Mouse (Mus musculus): ENCODE data around the gene Mark4.

Mark4 gene

DNA sequence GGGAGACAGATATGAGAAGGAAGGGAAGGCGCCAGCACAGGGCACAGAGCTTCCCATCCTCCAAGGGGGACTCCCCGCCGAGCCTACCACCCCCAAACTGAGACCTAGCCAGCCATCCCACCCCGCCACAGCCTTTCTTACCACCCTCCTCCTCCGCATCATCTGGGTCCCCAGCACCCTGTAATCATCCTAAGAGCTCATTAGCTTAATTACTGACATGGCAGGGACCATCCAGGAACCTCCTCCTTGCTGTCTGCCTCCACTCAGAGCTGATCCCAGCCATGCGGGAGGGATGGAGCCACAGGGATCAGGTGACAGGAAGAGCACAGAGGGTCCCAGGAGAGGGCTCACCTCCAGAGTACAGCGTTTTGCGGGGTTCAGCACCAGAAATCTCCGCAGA is 21.6 kb downstream of the Mark4 start:
- DNase-seq (ENCODE audit: low spot score in 2 of 2): no peak

GRCm38 (mm10) chr7:19436276-19436675 is 22.3 kb downstream of the Mark4 start:
- no peak for DNase-seq (ENCODE audit: low spot score in 2 of 2)

DNA sequence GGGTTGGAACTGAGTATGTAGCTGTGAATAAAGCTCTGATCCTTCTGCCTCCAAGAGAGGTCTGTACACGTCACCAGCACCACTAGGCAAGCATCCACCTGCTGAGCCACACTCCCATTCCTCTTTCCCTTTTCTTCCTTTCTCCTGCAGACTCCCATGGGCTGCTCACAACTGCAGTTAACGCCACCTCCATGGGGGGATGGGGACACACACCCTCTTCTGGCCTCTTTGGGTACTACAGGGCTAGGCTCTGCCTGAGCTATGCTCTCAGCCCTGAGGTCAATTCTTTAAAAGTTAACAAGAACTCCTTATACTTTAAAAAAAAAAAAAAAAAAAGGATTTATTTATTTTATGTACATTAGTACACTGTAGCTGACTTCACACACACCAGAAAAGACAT is 26.1 kb downstream of the Mark4 start:
- DNase-seq (ENCODE audit: low spot score in 2 of 2): no peak

GRCm38 (mm10) chr7:19430402-19430801 is 28.2 kb downstream of the Mark4 start:
- DNase-seq (ENCODE audit: low spot score in 2 of 2): no peak

GRCm38 (mm10) chr7:19429726-19430125 is 28.9 kb downstream of the Mark4 start:
- no peak for DNase-seq (ENCODE audit: low spot score in 2 of 2)

GRCm38 (mm10) chr7:19427999-19428650 is 30.5 kb downstream of the Mark4 start:
- no peak for DNase-seq (ENCODE audit: low spot score in 2 of 2)

DNA sequence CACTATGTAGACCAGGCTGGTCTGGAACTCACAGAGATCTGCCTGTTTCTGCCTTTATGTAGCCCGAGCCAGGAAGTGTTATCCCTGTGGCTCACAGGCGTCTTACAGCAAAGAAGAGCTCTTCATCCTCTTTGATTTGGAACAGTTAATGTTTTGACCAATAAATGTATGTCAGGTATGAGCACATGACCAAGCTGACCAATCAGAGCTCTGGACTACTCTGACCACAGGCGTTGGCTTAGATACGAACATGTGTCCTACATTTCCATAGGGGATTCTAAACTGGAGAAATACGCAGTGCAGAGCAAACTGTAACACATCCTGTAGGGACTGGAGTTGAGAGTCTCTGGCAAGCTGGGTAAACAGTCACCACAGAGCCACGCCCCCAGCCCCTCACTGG is 31.7 kb downstream of the Mark4 start:
- DNase-seq (ENCODE audit: low spot score in 2 of 2): no peak

GRCm38 (mm10) chr7:19426349-19426748 is 32.3 kb downstream of the Mark4 start:
- no peak for DNase-seq (ENCODE audit: low spot score in 2 of 2)

- DNase-seq (ENCODE audit: low spot score in 2 of 2): no peak
Measured at GRCm38 (mm10) chr7:19424051-19424450, 34.6 kb downstream of the Mark4 start.

DNA sequence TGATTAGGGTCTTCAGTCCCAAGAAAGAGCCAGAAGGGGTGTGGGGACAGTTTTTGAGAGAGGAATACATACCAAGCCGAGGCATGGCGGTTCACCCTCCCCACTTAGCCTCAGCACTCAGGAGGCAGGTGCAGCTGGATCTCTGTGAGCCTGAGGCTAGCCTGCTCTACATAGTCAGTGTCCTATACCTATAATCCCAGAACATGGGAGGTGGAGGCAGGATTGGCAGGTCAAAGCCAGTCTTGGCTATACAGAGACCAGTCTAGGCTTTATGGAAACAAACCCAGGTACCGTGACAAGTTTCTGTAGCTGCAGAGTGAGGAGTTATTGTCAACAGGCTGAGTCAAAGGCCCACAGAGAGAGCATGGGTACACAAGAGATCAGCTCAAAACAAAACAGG is 35.5 kb downstream of the Mark4 start:
- no peak for DNase-seq (ENCODE audit: low spot score in 2 of 2)

DNA sequence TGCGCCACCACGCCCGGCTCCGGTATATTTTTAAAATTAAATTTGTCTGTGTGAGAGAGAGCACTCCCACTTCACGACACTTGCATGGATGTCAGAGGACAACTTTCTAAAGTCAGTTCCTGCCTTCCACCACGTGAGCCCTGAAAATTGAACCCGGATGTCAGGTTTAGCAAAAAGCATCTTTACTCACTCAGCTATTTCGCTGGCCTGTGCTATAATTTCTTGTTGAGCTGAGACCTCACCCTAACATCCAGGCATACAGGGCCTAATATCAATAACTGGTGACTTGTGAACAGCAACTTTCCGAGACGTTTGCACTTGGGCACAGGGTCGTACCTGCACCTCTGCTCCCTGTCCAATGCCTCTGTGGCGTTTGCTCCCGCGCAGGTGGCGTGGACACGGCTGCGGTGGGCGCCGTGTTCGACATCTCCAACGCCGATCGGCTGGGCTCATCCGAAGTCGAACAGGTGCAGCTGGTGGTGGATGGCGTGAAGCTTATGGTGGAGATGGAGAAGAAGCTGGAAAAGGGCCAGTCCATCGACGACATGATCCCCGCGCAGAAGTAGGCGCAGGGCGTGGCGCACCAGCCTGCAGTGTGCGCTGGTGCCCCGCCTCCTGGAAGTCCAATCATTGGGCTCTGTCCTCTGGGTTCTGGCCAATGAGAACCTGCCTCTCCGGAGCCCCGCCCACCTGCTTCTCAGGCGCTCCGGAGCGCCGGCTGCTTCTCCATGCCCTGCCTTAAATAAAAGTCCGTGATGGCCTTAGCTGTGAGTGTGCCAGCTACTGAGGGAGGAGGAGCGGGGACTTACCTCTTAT is 37.6 kb downstream of the Mark4 start:
- DNase-seq (ENCODE audit: low spot score in 2 of 2): peak; percentile 77 to 84

DNA sequence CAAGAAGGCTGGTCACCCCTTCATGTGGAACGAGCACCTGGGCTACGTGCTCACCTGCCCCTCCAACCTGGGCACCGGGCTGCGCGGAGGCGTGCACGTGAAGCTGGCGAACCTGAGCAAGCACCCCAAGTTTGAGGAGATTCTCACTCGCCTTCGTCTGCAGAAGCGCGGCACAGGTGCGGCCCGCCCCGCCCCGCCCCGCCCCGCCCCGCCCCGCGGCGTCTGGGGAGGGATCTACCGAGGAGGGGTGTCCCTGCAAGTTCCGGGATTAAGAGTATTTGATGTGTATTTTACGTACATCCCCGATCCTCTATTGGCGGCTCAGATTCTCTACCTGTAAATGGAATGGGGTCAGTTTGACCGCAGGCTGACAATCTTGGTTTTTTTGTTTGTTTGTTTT is 38.5 kb downstream of the Mark4 start:
- DNase-seq (ENCODE audit: low spot score in 2 of 2): no peak

DNA sequence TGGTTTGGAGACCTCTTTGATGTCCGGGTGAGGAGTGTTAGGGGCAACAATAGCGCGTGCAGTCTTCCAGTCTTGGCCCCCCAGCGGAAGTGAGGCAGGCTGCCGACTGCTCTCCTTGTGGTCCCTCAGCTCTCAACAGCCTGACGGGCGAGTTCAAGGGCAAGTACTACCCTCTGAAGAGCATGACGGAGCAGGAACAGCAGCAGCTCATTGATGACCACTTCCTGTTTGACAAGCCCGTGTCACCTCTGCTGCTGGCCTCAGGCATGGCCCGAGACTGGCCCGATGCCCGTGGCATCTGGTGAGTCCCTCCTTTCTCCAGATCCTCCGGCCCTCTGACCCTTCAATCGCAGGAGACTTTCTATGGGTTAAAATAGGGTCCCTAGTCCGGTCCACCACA is 42.0 kb downstream of the Mark4 start:
- no peak for DNase-seq (ENCODE audit: low spot score in 2 of 2)

GRCm38 (mm10) chr7:19413525-19413924 is 45.1 kb downstream of the Mark4 start:
- DNase-seq (ENCODE audit: low spot score in 2 of 2): no peak

- DNase-seq (ENCODE audit: low spot score in 2 of 2): no peak
Measured at GRCm38 (mm10) chr7:19411783-19412182, 46.8 kb downstream of the Mark4 start.

- peak in 1 of 2 experiments; percentile 61 for DNase-seq (ENCODE audit: low spot score in 2 of 2)
Measured at GRCm38 (mm10) chr7:19410766-19411344, 47.8 kb downstream of the Mark4 start.

DNA sequence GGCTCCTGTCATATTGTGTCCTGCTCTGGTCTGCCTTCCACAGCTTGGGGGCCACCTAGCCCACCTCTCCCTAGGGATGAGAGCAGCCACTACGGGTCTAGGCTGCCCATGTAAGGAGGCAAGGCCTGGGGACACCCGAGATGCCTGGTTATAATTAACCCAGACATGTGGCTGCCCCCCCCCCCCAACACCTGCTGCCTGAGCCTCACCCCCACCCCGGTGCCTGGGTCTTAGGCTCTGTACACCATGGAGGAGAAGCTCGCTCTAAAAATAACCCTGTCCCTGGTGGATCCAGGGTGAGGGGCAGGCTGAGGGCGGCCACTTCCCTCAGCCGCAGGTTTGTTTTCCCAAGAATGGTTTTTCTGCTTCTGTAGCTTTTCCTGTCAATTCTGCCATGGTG is 48.9 kb downstream of the Mark4 start:
- no peak for DNase-seq (ENCODE audit: low spot score in 2 of 2)

DNA sequence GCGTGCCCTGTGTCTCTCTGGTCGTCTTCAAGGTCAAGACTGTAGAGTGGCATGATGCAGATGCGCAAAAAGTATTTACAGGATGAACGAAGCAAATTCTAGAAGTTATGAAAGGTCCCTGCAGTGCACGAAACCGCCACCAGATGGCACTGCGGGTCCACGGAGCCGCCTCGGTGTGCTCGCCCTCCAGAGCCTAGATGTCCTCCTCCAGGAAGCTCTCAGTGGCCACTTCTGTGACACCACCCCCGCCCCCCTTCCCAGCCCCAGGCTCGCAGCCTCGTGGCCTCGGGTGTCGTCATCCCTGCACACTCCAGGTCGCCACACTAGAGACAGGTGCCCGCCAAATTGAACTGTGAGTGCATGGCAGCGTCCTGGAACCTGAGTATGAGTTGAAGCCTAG is 53.2 kb downstream of the Mark4 start:
- peak; percentile 63 to 87 for DNase-seq (ENCODE audit: low spot score in 2 of 2)

DNA sequence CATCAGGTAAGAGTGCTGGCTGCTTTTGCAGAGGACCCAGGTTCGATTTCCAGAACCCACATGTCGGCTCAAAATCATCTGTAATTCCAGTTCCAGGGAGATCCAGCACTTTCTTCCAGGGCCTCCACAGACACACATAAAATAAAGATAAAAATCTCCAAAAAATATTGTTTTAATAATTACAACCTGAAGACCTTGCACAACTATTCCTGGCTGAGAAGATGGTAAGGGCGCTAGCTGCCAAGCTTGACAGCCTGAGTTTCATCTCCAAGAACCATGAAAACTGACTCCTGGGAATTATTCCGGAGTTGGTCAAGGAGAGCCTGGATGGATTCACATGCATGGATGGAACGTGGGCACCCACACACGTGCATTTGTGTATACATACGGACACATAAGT is 54.1 kb downstream of the Mark4 start, which contains the start of gene Ckm:
Gene Ckm, plus strand, starts transcription at position 301 of the 400 bp plus-strand sequence.
- no peak for DNase-seq (ENCODE audit: low spot score in 2 of 2)

GRCm38 (mm10) chr7:19403731-19404296 is 54.8 kb downstream of the Mark4 start, which contains the start of gene Klc3:
Gene Klc3, minus strand, starts transcription at chr7:19404104.
- peak in 1 of 2 experiments; percentile 68 for DNase-seq (ENCODE audit: low spot score in 2 of 2)

DNA sequence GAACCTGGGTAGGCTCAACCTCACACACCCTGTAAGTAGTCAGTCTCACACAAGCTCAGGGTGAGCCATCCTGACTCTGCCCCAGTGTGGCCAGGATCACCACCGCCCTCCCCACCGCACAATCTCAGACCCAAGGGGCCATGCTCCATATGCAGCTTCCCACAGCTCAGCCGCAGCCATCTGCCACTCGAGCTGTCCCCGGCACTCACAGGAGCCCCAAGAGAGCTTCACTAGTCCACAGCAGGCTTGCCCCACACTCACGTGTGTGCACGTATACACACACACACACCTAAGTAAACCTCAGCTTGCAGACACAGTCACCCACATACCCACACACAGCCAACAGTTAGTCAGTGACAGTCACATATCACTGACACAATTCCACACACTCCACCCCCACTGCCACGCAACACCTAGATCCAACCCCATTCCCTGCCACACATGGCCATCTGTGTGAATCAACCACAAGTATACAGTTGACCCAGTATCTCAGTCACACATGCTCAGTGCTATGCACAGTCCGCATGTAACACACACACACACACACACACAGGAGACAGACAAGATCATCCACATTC is 56.0 kb downstream of the Mark4 start:
- DNase-seq (ENCODE audit: low spot score in 2 of 2): no peak

DNA sequence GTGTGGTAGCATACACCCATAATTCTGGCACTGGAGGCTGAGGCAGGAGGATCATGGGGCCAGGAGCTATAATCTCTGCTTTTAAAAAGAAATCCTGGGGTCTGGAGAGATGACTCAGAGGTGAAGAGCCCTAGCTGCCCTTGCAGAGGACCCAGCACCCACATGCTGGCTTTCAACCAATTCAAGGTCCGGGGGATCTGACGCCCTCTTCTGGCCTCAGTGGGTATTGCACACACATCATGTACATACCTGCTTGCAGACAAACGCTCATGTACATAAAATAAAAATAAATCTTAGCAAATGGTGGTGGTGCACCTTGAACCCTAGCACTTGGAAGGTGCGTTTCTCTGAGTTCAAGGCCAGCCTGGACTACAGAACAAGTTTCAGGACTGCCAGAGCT is 57.7 kb downstream of the Mark4 start:
- no peak for DNase-seq (ENCODE audit: low spot score in 2 of 2)
